Mouse (Mus musculus): Measurements from ENCODE around the gene Pkn3. TPM values are rescaled to one million over a fixed set of nuclear protein-coding genes. Genes with fewer than 3 reads are reported as not detected.

Gene Pkn3
- polyA plus RNA-seq, 1 experiment from 2014 or later, result 2.1 TPM

- H3K27me3 ChIP-seq (ENCODE audit: control insufficient read depth, insufficient read depth, low read depth, low read length), result no peaks in the 10 kb centered on the region
- no peak for ATAC-seq (ENCODE audit: low read depth)
- no peak overlapping the region for H3K9ac ChIP-seq (ENCODE audit: low read depth, low read length)
- no peaks in the 10 kb centered on the region for H3K9me3 ChIP-seq (replicated peaks; ENCODE audit: control insufficient read depth, low read length)
- H3K4me2 ChIP-seq (ENCODE audit: low read depth, low read length), result no peak overlapping the region
- no peak overlapping the region for H3K4me3 ChIP-seq (ENCODE audit: low read depth, low read length)
- no peak overlapping the region for H3K27ac ChIP-seq (ENCODE audit: low read length)
- H3K36me3 ChIP-seq (ENCODE audit: control insufficient read depth, insufficient read depth), result peaks cover 9% of the 10 kb centered on the region
- H3K4me1 ChIP-seq (ENCODE audit: control insufficient read depth, low read depth, low read length), result peaks cover 6% of the 10 kb centered on the region
These were observed 28.9 kb downstream of the Pkn3 start for GRCm38 (mm10) chr2:30106364-30106763.

- no peak overlapping the region for H3K4me2 ChIP-seq (ENCODE audit: low read depth, low read length)
- no peaks in the 10 kb centered on the region for H3K27me3 ChIP-seq (ENCODE audit: control insufficient read depth, insufficient read depth, low read depth, low read length)
- WGBS (ENCODE audit: insufficient replicate concordance), result 74% methylated on average over 5 of the region's 5 CpGs
- no peak for ATAC-seq (ENCODE audit: low read depth)
- H3K4me1 ChIP-seq (ENCODE audit: control insufficient read depth, low read depth, low read length), result peaks cover 14% of the 10 kb centered on the region
- peaks cover 9% of the 10 kb centered on the region for H3K36me3 ChIP-seq (ENCODE audit: control insufficient read depth, insufficient read depth)
- no peak overlapping the region for H3K4me3 ChIP-seq (ENCODE audit: low read depth, low read length)
- no peak overlapping the region for H3K27ac ChIP-seq (ENCODE audit: low read length)
- H3K9me3 ChIP-seq (replicated peaks; ENCODE audit: control insufficient read depth, low read length), result no peaks in the 10 kb centered on the region
- H3K9ac ChIP-seq (ENCODE audit: low read depth, low read length), result no peak overlapping the region
These were observed 30.2 kb downstream of the Pkn3 start for GRCm38 (mm10) chr2:30107646-30108045.

GRCm38 (mm10) chr2:30108260-30108659 is 30.8 kb downstream of the Pkn3 start:
- no peak for ATAC-seq (ENCODE audit: low read depth)
- Histone ChIP-seq H3K4me1 (ENCODE audit: control insufficient read depth, low read depth, low read length) (peaks cover 14% of the 10 kb centered on the region), H3K27ac (ENCODE audit: low read length) (no peak overlapping the region), H3K27me3 (ENCODE audit: control insufficient read depth, insufficient read depth, low read depth, low read length) (no peaks in the 10 kb centered on the region), H3K36me3 (ENCODE audit: control insufficient read depth, insufficient read depth) (peaks cover 9% of the 10 kb centered on the region), H3K9ac (ENCODE audit: low read depth, low read length) (no peak overlapping the region), H3K4me2 (ENCODE audit: low read depth, low read length) (no peak overlapping the region), H3K4me3 (ENCODE audit: low read depth, low read length) (no peak overlapping the region), H3K9me3 (replicated peaks; ENCODE audit: control insufficient read depth, low read length) (no peaks in the 10 kb centered on the region)
- WGBS (ENCODE audit: insufficient replicate concordance), result 68% methylated on average over 4 of the region's 4 CpGs

- Histone ChIP-seq H3K4me2 (ENCODE audit: low read depth, low read length) (no peak overlapping the region), H3K4me1 (ENCODE audit: control insufficient read depth, low read depth, low read length) (peaks cover 14% of the 10 kb centered on the region), H3K27ac (ENCODE audit: low read length) (no peak overlapping the region), H3K9ac (ENCODE audit: low read depth, low read length) (no peak overlapping the region), H3K9me3 (replicated peaks; ENCODE audit: control insufficient read depth, low read length) (no peaks in the 10 kb centered on the region), H3K27me3 (ENCODE audit: control insufficient read depth, insufficient read depth, low read depth, low read length) (no peaks in the 10 kb centered on the region), H3K4me3 (ENCODE audit: low read depth, low read length) (no peak overlapping the region), H3K36me3 (ENCODE audit: control insufficient read depth, insufficient read depth) (peaks cover 9% of the 10 kb centered on the region)
- 46% methylated on average over 2 of the region's 2 CpGs for WGBS (ENCODE audit: insufficient replicate concordance)
- peak; percentile 78 for ATAC-seq (ENCODE audit: low read depth)
These were observed 34.0 kb downstream of the Pkn3 start for GRCm38 (mm10) chr2:30111500-30111899.

GRCm38 (mm10) chr2:30112564-30112963 is 35.1 kb downstream of the Pkn3 start:
- Histone ChIP-seq H3K36me3 (ENCODE audit: control insufficient read depth, insufficient read depth) (peaks cover 9% of the 10 kb centered on the region), H3K4me2 (ENCODE audit: low read depth, low read length) (no peak overlapping the region), H3K9me3 (replicated peaks; ENCODE audit: control insufficient read depth, low read length) (no peaks in the 10 kb centered on the region), H3K27me3 (ENCODE audit: control insufficient read depth, insufficient read depth, low read depth, low read length) (no peaks in the 10 kb centered on the region), H3K4me3 (ENCODE audit: low read depth, low read length) (no peak overlapping the region), H3K27ac (ENCODE audit: low read length) (no peak overlapping the region), H3K4me1 (ENCODE audit: control insufficient read depth, low read depth, low read length) (peaks cover 14% of the 10 kb centered on the region), H3K9ac (ENCODE audit: low read depth, low read length) (no peak overlapping the region)
- no peak for ATAC-seq (ENCODE audit: low read depth)
- WGBS (ENCODE audit: insufficient replicate concordance), result 27% methylated on average over 5 of the region's 5 CpGs

GRCm38 (mm10) chr2:30119641-30120051 is 42.2 kb downstream of the Pkn3 start:
- ATAC-seq (ENCODE audit: low read depth), result no peak
- H3K4me2 ChIP-seq (ENCODE audit: low read depth, low read length), result no peak overlapping the region
- no peak overlapping the region for H3K27ac ChIP-seq (ENCODE audit: low read length)
- no peak overlapping the region for H3K9ac ChIP-seq (ENCODE audit: low read depth, low read length)
- no peaks in the 10 kb centered on the region for H3K36me3 ChIP-seq (ENCODE audit: control insufficient read depth, insufficient read depth)
- WGBS (ENCODE audit: insufficient replicate concordance), result 76% methylated on average over 6 of the region's 6 CpGs
- no peaks in the 10 kb centered on the region for H3K27me3 ChIP-seq (ENCODE audit: control insufficient read depth, insufficient read depth, low read depth, low read length)
- H3K4me3 ChIP-seq (ENCODE audit: low read depth, low read length), result no peak overlapping the region
- no peaks in the 10 kb centered on the region for H3K9me3 ChIP-seq (replicated peaks; ENCODE audit: control insufficient read depth, low read length)
- peaks cover 6% of the 10 kb centered on the region for H3K4me1 ChIP-seq (ENCODE audit: control insufficient read depth, low read depth, low read length)

- no peak overlapping the region for H3K4me2 ChIP-seq (ENCODE audit: low read depth, low read length)
- WGBS (ENCODE audit: insufficient replicate concordance), result 81% methylated on average over 4 of the region's 4 CpGs
- no peak for ATAC-seq (ENCODE audit: low read depth)
- no peaks in the 10 kb centered on the region for H3K27me3 ChIP-seq (ENCODE audit: control insufficient read depth, insufficient read depth, low read depth, low read length)
- no peak overlapping the region for H3K9ac ChIP-seq (ENCODE audit: low read depth, low read length)
- no peak overlapping the region for H3K27ac ChIP-seq (ENCODE audit: low read length)
- H3K4me3 ChIP-seq (ENCODE audit: low read depth, low read length), result no peak overlapping the region
- H3K9me3 ChIP-seq (replicated peaks; ENCODE audit: control insufficient read depth, low read length), result no peaks in the 10 kb centered on the region
- peaks cover 12% of the 10 kb centered on the region for H3K4me1 ChIP-seq (ENCODE audit: control insufficient read depth, low read depth, low read length)
- H3K36me3 ChIP-seq (ENCODE audit: control insufficient read depth, insufficient read depth), result no peaks in the 10 kb centered on the region
These were observed 42.8 kb downstream of the Pkn3 start for GRCm38 (mm10) chr2:30120269-30120668.

- Histone ChIP-seq H3K4me3 (ENCODE audit: low read depth, low read length) (no peak overlapping the region), H3K27ac (ENCODE audit: low read length) (no peak overlapping the region), H3K9ac (ENCODE audit: low read depth, low read length) (no peak overlapping the region)
These were observed 45.3 kb downstream of the Pkn3 start for GRCm38 (mm10) chr2:30122766-30123165.

GRCm38 (mm10) chr2:30123729-30124471 is 46.4 kb downstream of the Pkn3 start:
- H3K4me2 ChIP-seq (ENCODE audit: low read depth, low read length), result peak overlapping the region; percentile 86
- whole genome bisulfite sequencing (ENCODE audit: insufficient replicate concordance), result 2% methylated on average over 44 of the region's 44 CpGs
- H3K27me3 ChIP-seq (ENCODE audit: control insufficient read depth, insufficient read depth, low read depth, low read length), result no peaks in the 10 kb centered on the region
- H3K27ac ChIP-seq (ENCODE audit: low read length), result peak overlapping the region; percentile 82
- H3K36me3 ChIP-seq (ENCODE audit: control insufficient read depth, insufficient read depth), result no peaks in the 10 kb centered on the region
- peaks cover 12% of the 10 kb centered on the region for H3K4me1 ChIP-seq (ENCODE audit: control insufficient read depth, low read depth, low read length)
- ATAC-seq (ENCODE audit: low read depth), result no peak; the same call in 1 of the 2 replicates
- H3K9me3 ChIP-seq (replicated peaks; ENCODE audit: control insufficient read depth, low read length), result no peaks in the 10 kb centered on the region
- peak overlapping the region; percentile 80 for H3K4me3 ChIP-seq (ENCODE audit: low read depth, low read length)
- peak overlapping the region; percentile 91 for H3K9ac ChIP-seq (ENCODE audit: low read depth, low read length)

More at GRCm38 (mm10) chr2:30122766-30123165, 45.3 kb downstream of the Pkn3 start:
- H3K4me1 ChIP-seq (ENCODE audit: control insufficient read depth, low read depth, low read length), result peaks cover 12% of the 10 kb centered on the region
- no peak overlapping the region for H3K4me2 ChIP-seq (ENCODE audit: low read depth, low read length)
- H3K9me3 ChIP-seq (replicated peaks; ENCODE audit: control insufficient read depth, low read length), result no peaks in the 10 kb centered on the region
- H3K36me3 ChIP-seq (ENCODE audit: control insufficient read depth, insufficient read depth), result no peaks in the 10 kb centered on the region
- no peaks in the 10 kb centered on the region for H3K27me3 ChIP-seq (ENCODE audit: control insufficient read depth, insufficient read depth, low read depth, low read length)
- no peak for ATAC-seq (ENCODE audit: low read depth)
- WGBS (ENCODE audit: insufficient replicate concordance), result 71% methylated on average over 5 of the region's 5 CpGs
